Mouse (Mus musculus): ENCODE results near the gene Iqcd. TPM values are rescaled to one million over a fixed set of nuclear protein-coding genes. Genes with fewer than 3 reads are reported as not detected.
A peak's percentile ranks its signal among the peaks of the same experiment; 100 is the strongest.

Iqcd gene
- polyA plus RNA-seq, 1 experiment from 2014 or later, result 2.3 TPM

DNA sequence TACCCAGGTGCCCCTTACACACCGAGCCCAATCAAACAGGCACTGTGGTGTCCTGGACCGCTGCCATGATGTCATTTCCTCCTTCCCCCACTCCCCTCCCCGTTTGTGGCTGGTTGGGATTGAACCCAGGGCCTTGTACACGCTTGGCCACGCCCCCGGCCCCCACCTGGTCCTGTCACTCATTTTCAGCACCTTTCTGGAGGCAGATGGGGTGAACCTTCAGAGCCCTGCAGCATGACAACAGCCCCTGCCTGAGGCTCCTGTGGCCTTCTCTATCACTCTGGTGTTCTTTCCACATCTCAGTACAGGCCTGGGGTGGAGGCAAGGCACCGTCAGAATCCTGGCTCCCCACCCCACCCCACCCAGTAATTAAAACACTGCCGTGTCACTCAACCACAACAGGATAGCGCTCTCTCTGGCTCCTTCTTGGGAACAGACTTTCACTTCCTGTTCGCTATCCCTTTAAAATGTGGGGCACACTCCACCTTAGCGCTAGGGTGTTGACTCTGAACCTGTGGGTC is 12.0 kb upstream of the Iqcd start:
- Histone ChIP-seq H3K4me1 (replicated peaks) (peaks cover 30% of the 10 kb centered on the region), H3K9me3 (no peaks in the 10 kb centered on the region), H3K27ac (replicated peaks) (no peak overlapping the region), H3K4me2 (no peak overlapping the region), H3K27me3 (no peaks in the 10 kb centered on the region), H3K36me3 (no peaks in the 10 kb centered on the region), H3K9ac (no peak overlapping the region), H3K4me3 (no peak overlapping the region)
- no peak for ATAC-seq (ENCODE audit: low FRiP score, low read depth)
- 81% methylated on average over 11 of the region's 11 CpGs for WGBS

DNA sequence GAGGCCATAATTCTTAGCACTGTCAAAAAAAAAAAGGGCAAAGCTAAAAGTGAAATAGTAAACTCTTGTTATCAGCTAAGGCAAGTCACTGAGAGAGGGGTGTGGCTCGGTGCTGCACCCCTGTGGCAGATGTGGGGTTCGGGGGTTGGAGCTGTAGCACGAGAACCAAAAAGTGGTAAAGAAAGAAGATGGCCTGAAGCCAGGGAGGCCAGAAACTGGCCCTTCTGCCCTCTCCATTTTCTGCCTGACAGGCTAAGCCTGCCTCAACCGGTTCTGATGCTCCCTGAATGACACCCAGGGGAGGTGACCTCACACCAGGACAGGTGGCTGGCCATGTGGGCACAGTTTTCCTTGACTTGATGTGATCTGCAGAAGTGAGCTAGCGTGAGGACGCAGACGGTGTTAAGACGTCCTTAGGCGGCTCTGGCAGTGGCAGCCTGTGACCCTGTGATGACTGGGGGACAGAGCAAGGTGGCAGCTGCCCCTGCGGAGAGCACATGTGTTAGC is 10.8 kb upstream of the Iqcd start:
- H3K4me3 ChIP-seq, result no peak overlapping the region
- H3K9me3 ChIP-seq, result no peaks in the 10 kb centered on the region
- no peak for ATAC-seq (ENCODE audit: low FRiP score, low read depth)
- no peak overlapping the region for H3K9ac ChIP-seq
- no peaks in the 10 kb centered on the region for H3K36me3 ChIP-seq
- H3K4me1 ChIP-seq (replicated peaks), result peaks cover 25% of the 10 kb centered on the region
- no peaks in the 10 kb centered on the region for H3K27me3 ChIP-seq
- no peak overlapping the region for H3K4me2 ChIP-seq
- 43% methylated on average over 10 of the region's 10 CpGs for WGBS
- peak overlapping the region; percentile 52; the same call in 1 of the 2 replicates for H3K27ac ChIP-seq (replicated peaks)

DNA sequence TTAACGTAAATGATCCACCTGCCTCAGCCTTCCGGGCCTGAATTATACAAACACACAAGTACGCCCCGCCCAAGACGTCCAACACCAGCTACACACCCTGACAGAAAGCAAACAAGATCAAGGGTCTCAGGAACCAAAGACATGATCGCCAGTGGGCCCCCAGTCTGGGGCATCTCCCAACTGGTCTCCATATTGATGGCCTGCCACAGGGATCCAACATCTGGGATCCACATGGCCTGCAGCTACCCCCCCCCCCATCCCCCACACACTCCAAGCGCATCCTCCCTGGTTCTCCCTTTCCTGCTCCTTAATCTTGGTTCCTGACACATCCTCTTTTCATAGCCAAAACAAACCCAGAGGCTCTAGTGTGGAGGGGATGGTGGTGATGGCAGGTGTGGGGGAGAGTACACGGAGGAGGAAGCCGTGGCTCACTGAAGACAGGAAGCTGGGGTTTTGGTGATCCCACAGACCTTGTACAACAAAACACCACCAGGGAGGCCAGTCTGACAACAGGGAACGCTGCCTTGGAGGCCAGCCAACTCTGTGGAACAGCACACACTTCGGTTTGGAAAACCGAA is 10.2 kb upstream of the Iqcd start:
- H3K27me3 ChIP-seq, result no peaks in the 10 kb centered on the region
- 0 out of 2 replicates have a peak, but pooled peaks cover 2% of the 10 kb centered on the region for H3K36me3 ChIP-seq
- no peak for ATAC-seq (ENCODE audit: low FRiP score, low read depth)
- H3K27ac ChIP-seq (replicated peaks), result peak overlapping the region; percentile 52
- no peaks in the 10 kb centered on the region for H3K9me3 ChIP-seq
- no peak overlapping the region for H3K9ac ChIP-seq
- 56% methylated on average over 12 of the region's 12 CpGs for WGBS
- H3K4me3 ChIP-seq, result no peak overlapping the region
- no peak overlapping the region for H3K4me2 ChIP-seq
- H3K4me1 ChIP-seq (replicated peaks), result peaks cover 25% of the 10 kb centered on the region

DNA sequence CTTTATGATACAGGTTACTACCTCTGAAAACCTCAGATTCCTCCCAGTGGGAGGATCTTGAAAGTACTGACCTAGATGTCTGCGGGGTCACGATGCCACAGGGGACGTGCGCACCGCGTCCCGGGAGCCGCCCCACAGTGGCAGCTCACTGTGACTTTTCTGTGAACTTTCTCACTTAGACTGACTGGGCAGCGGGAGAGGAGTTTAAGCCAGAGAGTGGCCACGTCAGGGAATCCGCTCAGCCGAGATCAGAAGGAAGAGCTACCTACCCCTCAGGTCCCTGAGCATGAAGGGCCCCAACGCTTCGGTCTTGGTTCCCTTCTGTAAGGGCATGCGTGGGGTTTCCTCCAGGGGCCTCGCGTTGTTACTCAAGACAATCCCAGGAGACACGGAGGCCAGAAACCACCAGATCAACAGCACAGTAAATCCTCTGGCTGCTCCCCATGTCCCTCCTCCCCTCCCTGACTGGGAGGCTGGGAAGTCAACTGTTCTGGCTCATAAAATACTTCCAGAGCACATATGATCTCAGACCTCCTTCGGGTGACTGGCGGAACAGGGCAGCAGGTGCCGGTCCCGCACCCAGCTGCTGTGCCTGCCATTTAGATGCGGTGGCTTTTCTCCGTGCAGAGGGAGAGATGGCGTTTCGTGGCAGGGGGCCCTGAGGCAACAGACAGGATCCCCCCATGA is 9.5 kb upstream of the Iqcd start:
- Histone ChIP-seq H3K9me3 (no peaks in the 10 kb centered on the region), H3K4me3 (no peak overlapping the region), H3K4me1 (replicated peaks) (peaks cover 25% of the 10 kb centered on the region), H3K9ac (no peak overlapping the region), H3K4me2 (no peak overlapping the region), H3K27me3 (no peaks in the 10 kb centered on the region), H3K36me3 (0 out of 2 replicates have a peak, but pooled peaks cover 8% of the 10 kb centered on the region), H3K27ac (replicated peaks) (peak overlapping the region; percentile 52)
- WGBS, result 49% methylated on average over 26 of the region's 26 CpGs
- ATAC-seq (ENCODE audit: low FRiP score, low read depth), result 0 out of 2 replicates have a peak, but pooled peaks have one; percentile 36

DNA sequence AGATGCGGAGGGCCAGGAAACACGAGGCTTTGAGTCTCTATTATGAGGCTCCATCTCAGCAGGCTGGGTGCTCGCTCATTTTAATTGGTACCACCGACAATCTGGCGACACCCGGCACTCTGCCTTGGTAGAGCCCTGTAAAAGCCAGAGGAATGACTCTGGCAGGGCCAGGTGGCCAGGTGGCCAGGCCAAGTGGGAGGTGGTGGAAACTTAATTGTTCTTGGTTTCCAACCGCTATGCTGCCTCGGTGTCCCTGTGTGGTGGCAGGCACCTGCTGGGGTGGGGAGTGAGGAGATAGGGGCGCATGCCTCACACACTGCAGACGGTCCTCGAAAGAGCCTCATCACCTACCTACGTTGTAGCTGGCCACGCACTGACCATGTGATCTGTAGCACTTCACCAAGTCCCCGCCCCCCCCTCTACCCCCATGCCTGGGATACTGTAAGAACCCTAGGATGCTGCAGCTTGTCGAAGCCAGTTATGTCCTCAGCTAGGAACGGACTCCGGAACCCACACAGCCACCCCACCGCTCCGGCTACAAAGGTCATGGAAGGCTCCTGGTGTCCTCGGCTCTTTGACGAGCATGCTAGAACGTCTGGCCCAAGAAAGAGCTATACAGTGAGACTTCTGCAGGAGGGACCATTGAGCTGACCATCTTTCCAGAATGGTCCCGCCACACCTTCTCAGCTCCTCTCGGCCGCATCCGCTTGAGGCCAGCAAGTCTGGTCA is 8.8 kb upstream of the Iqcd start:
- Histone ChIP-seq H3K4me1 (replicated peaks) (peaks cover 28% of the 10 kb centered on the region), H3K9ac (no peak overlapping the region), H3K27ac (replicated peaks) (peak overlapping the region; percentile 18; the same call in 1 of the 2 replicates), H3K27me3 (no peaks in the 10 kb centered on the region), H3K4me3 (no peak overlapping the region), H3K4me2 (no peak overlapping the region), H3K9me3 (no peaks in the 10 kb centered on the region), H3K36me3 (0 out of 2 replicates have a peak, but pooled peaks cover 8% of the 10 kb centered on the region)
- 71% methylated on average over 26 of the region's 26 CpGs for WGBS
- 0 out of 2 replicates have a peak, but pooled peaks have one; percentile 28 for ATAC-seq (ENCODE audit: low FRiP score, low read depth)

DNA sequence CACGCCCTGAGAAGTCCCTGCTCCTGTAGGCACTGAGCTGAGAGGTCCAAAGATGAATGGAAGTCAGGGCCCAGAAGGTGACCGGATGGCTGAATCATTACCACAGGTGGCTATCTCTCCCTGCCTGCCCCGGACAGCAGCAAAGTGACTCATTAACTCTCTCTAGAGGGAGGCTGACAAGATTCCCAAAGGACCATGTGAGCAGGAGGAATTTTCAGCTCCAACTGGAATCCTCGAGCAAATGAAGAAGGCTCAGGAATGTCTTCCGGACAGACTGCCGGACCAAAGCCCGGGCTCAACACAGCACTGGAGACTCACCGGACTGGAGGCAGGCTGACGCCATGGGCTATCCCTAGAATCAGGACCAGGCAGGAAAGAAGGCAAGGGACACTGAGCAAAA is 6.8 kb upstream of the Iqcd start:
- H3K4me2 ChIP-seq, result no peak overlapping the region
- no peak overlapping the region for H3K9ac ChIP-seq
- H3K4me3 ChIP-seq, result no peak overlapping the region
- H3K27ac ChIP-seq (replicated peaks), result no peak overlapping the region
- WGBS, result 76% methylated on average over 9 of the region's 9 CpGs
- ATAC-seq (ENCODE audit: low FRiP score, low read depth), result no peak
- no peaks in the 10 kb centered on the region for H3K27me3 ChIP-seq
- H3K4me1 ChIP-seq (replicated peaks), result peaks cover 39% of the 10 kb centered on the region
- 0 out of 2 replicates have a peak, but pooled peaks cover 8% of the 10 kb centered on the region for H3K36me3 ChIP-seq
- H3K9me3 ChIP-seq, result no peaks in the 10 kb centered on the region

DNA sequence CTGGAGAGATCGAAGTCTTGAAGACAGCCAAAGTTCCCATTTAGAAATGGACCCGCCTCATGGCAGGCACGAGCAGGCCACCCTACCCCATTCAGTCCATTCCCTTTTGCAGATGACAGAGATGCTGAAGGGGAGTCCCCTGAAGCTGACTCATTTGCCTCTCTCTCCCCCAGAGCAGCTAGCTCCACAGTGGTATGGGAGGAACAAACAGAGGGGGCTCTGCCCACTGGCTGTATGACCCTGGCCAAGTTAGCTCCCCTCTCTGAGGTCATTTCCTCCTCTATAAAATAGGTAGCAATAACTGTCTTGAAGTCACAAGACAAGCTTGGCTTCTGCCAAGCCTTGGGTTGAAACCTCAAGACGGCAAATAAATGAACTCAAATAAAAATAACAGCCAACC is 5.3 kb upstream of the Iqcd start:
- Histone ChIP-seq H3K9me3 (no peaks in the 10 kb centered on the region), H3K4me1 (replicated peaks) (peaks cover 44% of the 10 kb centered on the region), H3K9ac (no peak overlapping the region), H3K4me3 (no peak overlapping the region), H3K4me2 (no peak overlapping the region), H3K36me3 (0 out of 2 replicates have a peak, but pooled peaks cover 8% of the 10 kb centered on the region), H3K27ac (replicated peaks) (no peak overlapping the region), H3K27me3 (no peaks in the 10 kb centered on the region)
- ATAC-seq (ENCODE audit: low FRiP score, low read depth), result no peak
- 94% methylated on average over 4 of the region's 4 CpGs for WGBS

DNA sequence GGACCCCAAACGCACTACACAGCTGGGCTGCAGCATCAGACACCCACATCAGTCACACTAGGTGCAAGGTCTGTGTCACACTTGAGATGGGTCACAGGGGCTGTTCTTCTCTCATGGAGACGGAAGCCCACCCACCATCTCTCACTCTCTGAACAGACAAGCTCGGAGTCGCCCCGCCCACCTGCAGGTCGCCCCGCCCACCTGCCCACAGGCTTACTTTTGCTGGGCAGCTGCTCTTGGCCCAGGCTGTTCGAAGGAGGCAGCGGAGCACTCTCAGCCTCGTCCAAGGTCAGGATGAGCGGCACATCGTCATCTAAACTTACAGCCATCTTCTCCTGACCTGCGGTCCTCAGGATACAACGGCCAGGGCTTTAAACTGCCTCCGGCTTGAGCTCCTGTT is 3.8 kb upstream of the Iqcd start:
- Histone ChIP-seq H3K27ac (replicated peaks) (no peak overlapping the region), H3K9me3 (no peaks in the 10 kb centered on the region), H3K27me3 (no peaks in the 10 kb centered on the region), H3K4me3 (no peak overlapping the region), H3K4me2 (no peak overlapping the region), H3K4me1 (replicated peaks) (peaks cover 36% of the 10 kb centered on the region), H3K9ac (no peak overlapping the region), H3K36me3 (0 out of 2 replicates have a peak, but pooled peaks cover 8% of the 10 kb centered on the region)
- no peak for ATAC-seq (ENCODE audit: low FRiP score, low read depth)
- WGBS, result 42% methylated on average over 15 of the region's 15 CpGs

DNA sequence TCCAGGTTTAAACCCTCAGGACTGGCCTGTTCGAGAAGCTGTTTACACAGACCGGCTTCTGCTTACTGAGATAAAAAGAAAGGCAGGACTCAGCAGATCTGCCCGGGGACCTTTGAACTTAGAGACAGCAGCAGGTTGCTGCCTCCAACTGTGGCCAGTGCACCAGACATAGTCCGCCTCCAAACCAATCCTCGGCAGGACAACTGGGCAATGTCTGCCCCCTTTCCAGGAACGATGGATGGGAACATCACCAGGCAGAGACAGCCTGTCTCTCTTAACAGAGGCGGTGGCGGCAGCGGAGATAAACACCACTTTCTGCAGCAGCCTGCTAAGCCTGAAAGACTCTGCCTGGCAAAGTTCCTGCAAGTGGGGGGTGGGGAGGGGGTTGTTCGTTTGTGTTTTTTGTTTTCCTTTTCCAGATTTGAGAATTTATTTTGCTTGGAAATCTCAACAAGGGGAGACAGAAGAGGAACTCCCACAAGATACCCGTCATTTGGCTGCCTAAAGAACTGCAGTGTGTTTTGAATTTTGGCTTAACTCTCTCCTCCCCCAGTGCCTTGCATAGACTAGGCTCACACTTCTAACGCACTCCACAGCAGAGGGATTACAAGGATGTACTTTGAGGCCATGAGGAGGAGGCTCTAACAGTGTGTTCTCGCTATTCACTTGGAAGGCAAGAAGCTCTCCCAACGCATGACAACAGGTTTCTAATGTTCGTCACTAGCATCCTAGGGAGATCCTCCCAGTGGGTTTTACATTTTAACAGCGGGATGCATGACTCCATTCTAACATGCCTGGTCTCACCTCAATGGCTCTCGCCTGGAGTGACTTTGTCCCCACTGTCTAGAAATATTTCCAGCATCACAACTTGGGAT is 1.8 kb upstream of the Iqcd start:
- H3K4me2 ChIP-seq, result peak overlapping the region; percentile 93
- no peak for ATAC-seq (ENCODE audit: low FRiP score, low read depth)
- H3K27ac ChIP-seq (replicated peaks), result peak overlapping the region; percentile 74
- WGBS, result 12% methylated on average over 17 of the region's 17 CpGs
- H3K9ac ChIP-seq, result peak overlapping the region; percentile 79; the same call in 1 of the 2 replicates
- H3K27me3 ChIP-seq, result no peaks in the 10 kb centered on the region
- H3K36me3 ChIP-seq, result 0 out of 2 replicates have a peak, but pooled peaks cover 8% of the 10 kb centered on the region
- H3K4me3 ChIP-seq, result peak overlapping the region; percentile 73
- peaks cover 31% of the 10 kb centered on the region for H3K4me1 ChIP-seq (replicated peaks)
- H3K9me3 ChIP-seq, result no peaks in the 10 kb centered on the region

DNA sequence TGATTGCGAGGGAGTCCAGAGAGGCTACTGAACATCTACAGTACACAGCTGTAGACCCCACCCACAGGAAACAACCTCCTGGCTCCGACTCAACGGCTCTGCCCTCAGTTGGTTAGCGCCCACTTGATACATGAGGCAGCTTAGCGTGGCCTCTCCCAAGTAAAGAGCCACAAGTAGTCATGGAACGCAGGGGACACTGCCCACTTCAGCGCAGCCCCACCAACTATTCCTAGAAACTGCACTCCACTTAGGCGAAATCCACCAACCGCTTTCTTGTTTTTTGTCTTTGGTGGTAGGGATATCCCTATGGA is 1.2 kb upstream of the Iqcd start:
- Histone ChIP-seq H3K4me2 (peak overlapping the region; percentile 93), H3K36me3 (0 out of 2 replicates have a peak, but pooled peaks cover 8% of the 10 kb centered on the region), H3K4me3 (peak overlapping the region; percentile 73), H3K9me3 (no peaks in the 10 kb centered on the region), H3K27ac (replicated peaks) (peak overlapping the region; percentile 74), H3K27me3 (no peaks in the 10 kb centered on the region), H3K4me1 (replicated peaks) (peaks cover 31% of the 10 kb centered on the region), H3K9ac (peak overlapping the region; percentile 79)
- 35% methylated on average over 9 of the region's 9 CpGs for WGBS
- ATAC-seq (ENCODE audit: low FRiP score, low read depth), result no peak

DNA sequence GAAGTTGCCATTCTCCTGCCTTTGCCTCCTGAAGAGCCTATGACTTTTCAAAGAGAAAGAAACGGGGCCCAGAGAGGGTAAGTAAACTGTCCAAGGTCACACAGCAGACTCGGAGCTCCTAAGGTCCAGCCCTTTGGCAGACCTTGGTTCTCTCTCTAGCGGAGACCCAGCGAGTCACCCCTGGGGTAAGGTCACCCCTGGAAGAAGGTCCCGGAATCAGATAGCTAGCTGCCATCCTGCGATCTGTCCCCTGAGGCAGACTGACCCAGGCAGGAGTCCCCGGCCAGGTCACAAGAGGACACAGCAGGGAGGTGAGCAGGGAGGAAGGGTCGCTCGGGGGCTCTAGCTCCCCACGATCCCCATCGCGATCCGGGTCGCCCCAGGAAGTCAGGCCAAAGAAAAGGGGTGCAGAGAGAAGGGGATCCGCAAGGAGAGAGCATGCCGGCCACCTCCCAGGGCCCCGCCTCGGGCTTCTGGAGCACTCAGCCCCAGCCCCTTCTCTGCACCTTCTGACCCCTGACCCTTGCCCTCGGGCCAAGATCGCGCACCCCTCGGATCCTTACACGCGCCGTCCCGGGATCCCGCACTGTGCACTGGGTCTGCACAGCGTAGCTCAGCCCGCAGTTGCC is 762 bp upstream of the Iqcd start:
- Histone ChIP-seq H3K27me3 (no peaks in the 10 kb centered on the region), H3K4me1 (replicated peaks) (peaks cover 31% of the 10 kb centered on the region), H3K4me3 (peak overlapping the region; percentile 73), H3K4me2 (peak overlapping the region; percentile 93), H3K9ac (peak overlapping the region; percentile 79), H3K27ac (replicated peaks) (peak overlapping the region; percentile 74), H3K36me3 (0 out of 2 replicates have a peak, but pooled peaks cover 8% of the 10 kb centered on the region), H3K9me3 (no peaks in the 10 kb centered on the region)
- WGBS, result 2% methylated on average over 24 of the region's 29 CpGs
- ATAC-seq (ENCODE audit: low FRiP score, low read depth), result no peak
